Mouse (Mus musculus) forebrain, embryonic 14.5 days (tissue): ENCODE results near the gene Zfp940. TPM values are rescaled to one million over a fixed set of nuclear protein-coding genes. Genes with fewer than 3 reads are reported as not detected.

ENCODE experiments used
- ATAC-seq: fragments of 200-750 bp; cut with Nextera tagmentation; 2 replicates; pipeline ENCODE4 v1.8.0; 2017; ENCODE audit warnings: mild to moderate bottlenecking, moderate library complexity
- DNase-seq: peaks from one replicate; pipeline ENCODE4 v3.0.0-alpha.2; 2015; ENCODE audit warnings: low spot score
- H3K27ac ChIP-seq: fragments of 300-500 bp; sonication (generic); 2 replicates; pipeline ENCODE4 v1.5.1; 2014; ENCODE audit warnings: low read depth, mild to moderate bottlenecking, control low read depth, low read length, moderate library complexity
- H3K27me3 ChIP-seq: fragments of 300-500 bp; sonication (generic); replicated peaks from 2 replicates; pipeline ENCODE4 v1.6.1; 2014; ENCODE audit warnings: low read length, control low read depth, mixed read lengths; ENCODE audit not compliant: control insufficient read depth, insufficient read depth
- H3K36me3 ChIP-seq: fragments of 300-500 bp; sonication (generic); 2 replicates; pipeline ENCODE4 v1.6.1; 2014; ENCODE audit warnings: low read length, control low read depth; ENCODE audit not compliant: control insufficient read depth, insufficient read depth
- H3K4me1 ChIP-seq: fragments of 300-500 bp; sonication (generic); 2 replicates; pipeline ENCODE4 v1.6.1; 2014; ENCODE audit warnings: antibody characterized with exemption, low read length, control low read depth; ENCODE audit not compliant: control insufficient read depth, insufficient read depth
- H3K4me2 ChIP-seq: fragments of 300-500 bp; sonication (generic); 2 replicates; pipeline ENCODE4 v1.6.1; 2014; ENCODE audit warnings: mild to moderate bottlenecking, control low read depth, low read length
- H3K4me3 ChIP-seq: fragments of 300-500 bp; sonication (generic); 2 replicates; pipeline ENCODE4 v1.5.1; 2014; ENCODE audit warnings: low read depth, low read length, control low read depth
- H3K9ac ChIP-seq: fragments of 300-500 bp; sonication (generic); 2 replicates; pipeline ENCODE4 v1.6.1; 2014; ENCODE audit warnings: mild to moderate bottlenecking, low read length, control low read depth, moderate library complexity
- H3K9me3 ChIP-seq: fragments of 300-500 bp; sonication (generic); replicated peaks from 2 replicates; pipeline ENCODE4 v1.6.1; 2016; ENCODE audit warnings: low read length, control low read depth, mixed read lengths; ENCODE audit not compliant: control insufficient read depth
- WGBS: fragments of 180-500 bp; shearing (Covaris S2); extraction: QIAGEN DNeasy Blood & Tissue Kit; methylation state at CpG from one replicate; pipeline ENCODE4 v1.1.7; 2014; 5-methylcytosine and 5-hydroxymethylcytosine counted together
- polyA plus RNA-seq: library from polyadenylated mRNA; unstranded; fragments of >200 nt; fragmentation: Nextera tagmentation; extraction: Ambion mirVana; gene quantifications from 2 replicates; pipeline ENCODE4 v1.2.1, GENCODE M21; 2014

Gene Zfp940
- polyA plus RNA-seq, 1 experiment from 2014 or later = 15.7 TPM

GRCm38 (mm10) chr7:29818619-29819254 lies 34.7 kb downstream of the Zfp940 start:
- peak overlapping the region; percentile 50 for H3K4me3 ChIP-seq
- 5% methylated on average over 12 of the region's 12 CpGs for WGBS
- H3K4me1 ChIP-seq = peaks cover 20% of the 10 kb centered on the region; the same call in 1 of the 2 replicates
- DNase-seq = peak; percentile 97
- H3K9ac ChIP-seq = peak overlapping the region; percentile 58
- ATAC-seq = peak; percentile 83
- H3K36me3 ChIP-seq = peaks cover 21% of the 10 kb centered on the region
- H3K4me2 ChIP-seq = peak overlapping the region; percentile 50
- peak overlapping the region; percentile 63 for H3K27ac ChIP-seq
- H3K27me3 ChIP-seq = no peaks in the 10 kb centered on the region
- no peaks in the 10 kb centered on the region for H3K9me3 ChIP-seq

- Histone ChIP-seq H3K4me3 (peak within 1 kb of the TSS; percentile 72), H3K9ac (peak within 1 kb of the TSS; percentile 76), H3K27me3 (no peaks in the 10 kb centered on the region), H3K4me1 (peaks cover 20% of the 10 kb centered on the region; the same call in 1 of the 2 replicates), H3K36me3 (0 out of 2 replicates have a peak, but pooled peaks cover 2% of the 10 kb centered on the region), H3K9me3 (no peaks in the 10 kb centered on the region), H3K4me2 (peak within 1 kb of the TSS; percentile 83), H3K27ac (peak within 1 kb of the TSS; percentile 78)
- ATAC-seq (peak; percentile 95), DNase-seq (peak; percentile 98)
- under 1% methylated on average over 26 of the region's 26 CpGs for WGBS
Observed at GRCm38 (mm10) chr7:29815910-29816429, 37.5 kb downstream of the Zfp940 start, which contains the start of gene Zfp790. TSS of gene Zfp790 (plus strand) at chr7:29816114.

GRCm38 (mm10) chr7:29815061-29815784 lies 38.2 kb downstream of the Zfp940 start:
- Histone ChIP-seq H3K9ac (peak overlapping the region; percentile 76), H3K9me3 (no peaks in the 10 kb centered on the region), H3K36me3 (no peaks in the 10 kb centered on the region), H3K4me3 (peak overlapping the region; percentile 72), H3K27me3 (no peaks in the 10 kb centered on the region), H3K27ac (peak overlapping the region; percentile 4; the same call in 1 of the 2 replicates), H3K4me2 (peak overlapping the region; percentile 83), H3K4me1 (peaks cover 20% of the 10 kb centered on the region; the same call in 1 of the 2 replicates)
- ATAC-seq = peak; percentile 35
- 2% methylated on average over 12 of the region's 12 CpGs for WGBS
- no peak for DNase-seq

- DNase-seq = no peak
- Histone ChIP-seq H3K4me3 (no peak overlapping the region), H3K4me2 (peak overlapping the region; percentile 83), H3K9ac (no peak overlapping the region), H3K27me3 (no peaks in the 10 kb centered on the region), H3K36me3 (no peaks in the 10 kb centered on the region), H3K4me1 (peaks cover 19% of the 10 kb centered on the region; the same call in 1 of the 2 replicates), H3K27ac (no peak overlapping the region), H3K9me3 (no peaks in the 10 kb centered on the region)
- 89% methylated on average over 2 of the region's 2 CpGs for WGBS
- no peak for ATAC-seq
Observed at GRCm38 (mm10) chr7:29814381-29814780, 39.1 kb downstream of the Zfp940 start.

GRCm38 (mm10) chr7:29812244-29812643 lies 41.2 kb downstream of the Zfp940 start:
- Histone ChIP-seq H3K9me3 (no peaks in the 10 kb centered on the region; the same call in 1 of the 2 replicates), H3K4me2 (no peak overlapping the region), H3K36me3 (no peaks in the 10 kb centered on the region), H3K4me3 (no peak overlapping the region), H3K27me3 (no peaks in the 10 kb centered on the region), H3K4me1 (peaks cover 13% of the 10 kb centered on the region; the same call in 1 of the 2 replicates), H3K27ac (no peak overlapping the region), H3K9ac (no peak overlapping the region)
- DNase-seq = no peak
- 91% methylated on average over 1 of the region's 1 CpGs for WGBS
- no peak for ATAC-seq

- H3K36me3 ChIP-seq = no peaks in the 10 kb centered on the region
- no peak overlapping the region for H3K4me2 ChIP-seq
- H3K4me1 ChIP-seq = no peaks in the 10 kb centered on the region
- H3K27me3 ChIP-seq = no peaks in the 10 kb centered on the region
- 60% methylated on average over 5 of the region's 5 CpGs for WGBS
- DNase-seq (no peak), ATAC-seq (no peak)
- H3K27ac ChIP-seq = no peak overlapping the region
- H3K9ac ChIP-seq = no peak overlapping the region
- H3K4me3 ChIP-seq = no peak overlapping the region
- H3K9me3 ChIP-seq = no peaks in the 10 kb centered on the region; the same call in 1 of the 2 replicates
Observed at GRCm38 (mm10) chr7:29807046-29807445, 46.4 kb downstream of the Zfp940 start.

GRCm38 (mm10) chr7:29792906-29793305 lies 60.6 kb downstream of the Zfp940 start:
- ATAC-seq (no peak), DNase-seq (no peak)
- H3K9ac ChIP-seq = no peak overlapping the region
- no peaks in the 10 kb centered on the region for H3K27me3 ChIP-seq
- no peaks in the 10 kb centered on the region for H3K4me1 ChIP-seq
- WGBS = 45% methylated on average over 27 of the region's 27 CpGs
- H3K9me3 ChIP-seq = no peaks in the 10 kb centered on the region
- no peak overlapping the region for H3K4me2 ChIP-seq
- no peak overlapping the region for H3K27ac ChIP-seq
- peaks cover 64% of the 10 kb centered on the region for H3K36me3 ChIP-seq
- H3K4me3 ChIP-seq = no peak overlapping the region

GRCm38 (mm10) chr7:29785888-29786287 lies 67.6 kb downstream of the Zfp940 start:
- no peak for ATAC-seq

More at GRCm38 (mm10) chr7:29785888-29786287, 67.6 kb downstream of the Zfp940 start:
- DNase-seq = no peak
- H3K4me2 ChIP-seq = peak overlapping the region; percentile 75
- peak overlapping the region; percentile 94 for H3K9ac ChIP-seq
- H3K4me3 ChIP-seq = peak overlapping the region; percentile 84
- no peaks in the 10 kb centered on the region for H3K9me3 ChIP-seq
- peaks cover 16% of the 10 kb centered on the region for H3K4me1 ChIP-seq
- 78% methylated on average over 5 of the region's 5 CpGs for WGBS
- no peaks in the 10 kb centered on the region for H3K27me3 ChIP-seq
- H3K27ac ChIP-seq = no peak overlapping the region
- peaks cover 42% of the 10 kb centered on the region for H3K36me3 ChIP-seq
